Comparison of ENCODE assay signal across 33 mouse cellular contexts in genomic region chr12:118630373-118630772, GRCm38 (mm10).
"Had no signal": no experiment of that assay in that cellular context is flagged by ENCODE, and none has a peak within 500 bp of the region (broad histone marks: within the 10 kb centered on the region; RNA-seq: fewer than 3 reads in every experiment).

No protein-coding gene starts in this region.

- H3K9me3 ChIP-seq: heart, embryonic 10.5 days; heart, embryonic 12.5 days; heart, embryonic 15.5 days; hindbrain, embryonic 10.5 days; hindbrain, embryonic 15.5 days; intestine, embryonic 15.5 days; kidney, embryonic 15.5 days had no signal

- H3K36me3 ChIP-seq: heart, embryonic 10.5 days; heart, embryonic 12.5 days; heart, embryonic 13.5 days; heart, embryonic 15.5 days; hindbrain, embryonic 10.5 days; hindbrain, embryonic 12.5 days; hindbrain, embryonic 13.5 days; hindbrain, embryonic 15.5 days; intestine, embryonic 15.5 days; kidney, embryonic 15.5 days had no signal

- H3K27ac ChIP-seq: heart, embryonic 10.5 days; heart, embryonic 13.5 days; heart, embryonic 15.5 days; hindbrain, embryonic 10.5 days; hindbrain, embryonic 12.5 days; hindbrain, embryonic 13.5 days; hindbrain, embryonic 14.5 days; hindbrain, embryonic 15.5 days; hindbrain, postnatal 0 days; intestine, embryonic 15.5 days; kidney, embryonic 15.5 days; kidney, postnatal 0 days; layer of hippocampus, adult 2 months had no signal

- H3K27me3 ChIP-seq: heart, embryonic 12.5 days; heart, embryonic 13.5 days; heart, embryonic 15.5 days; hindbrain, embryonic 12.5 days; hindbrain, embryonic 15.5 days; intestine, embryonic 15.5 days; kidney, embryonic 15.5 days had no signal

- H3K4me2 ChIP-seq: heart, embryonic 11.5 days; heart, embryonic 12.5 days; heart, embryonic 13.5 days; heart, embryonic 15.5 days; hindbrain, embryonic 12.5 days; hindbrain, embryonic 13.5 days; hindbrain, embryonic 14.5 days; hindbrain, embryonic 15.5 days; intestine, embryonic 15.5 days; kidney, embryonic 15.5 days had no signal

- H3K4me1 ChIP-seq: heart, embryonic 10.5 days; heart, embryonic 12.5 days; heart, embryonic 13.5 days; heart, embryonic 15.5 days; hindbrain, embryonic 10.5 days; hindbrain, embryonic 12.5 days; hindbrain, embryonic 13.5 days; hindbrain, embryonic 15.5 days; intestine, embryonic 15.5 days; kidney, embryonic 15.5 days had no signal

- DNase-seq: heart, postnatal 10 days; heart, postnatal 14 days; heart, postnatal 36 days; heart, postnatal 4 days; kidney, adult 11 months; kidney, adult 18-20 months; kidney, adult 2 months; kidney, adult 8-10 months; kidney, adult 9 months; kidney, postnatal 14 days; kidney, postnatal 25 days; kidney, postnatal 4 days; layer of hippocampus, adult 9-11 months; layer of hippocampus, postnatal 36 days had no signal

- H3K9ac ChIP-seq: heart, embryonic 12.5 days; heart, embryonic 13.5 days; heart, embryonic 15.5 days; hindbrain, embryonic 12.5 days; hindbrain, embryonic 13.5 days; hindbrain, embryonic 14.5 days; hindbrain, embryonic 15.5 days; intestine, embryonic 15.5 days; kidney, embryonic 15.5 days had no signal

- ATAC-seq: hindbrain, embryonic 16.5 days; hindbrain, postnatal 0 days; inflammation-experienced regulatory T-cells, adult 6 months; intestine, embryonic 15.5 days; intestine, embryonic 16.5 days; intestine, postnatal 0 days had no signal

- H3K4me3 ChIP-seq: heart, embryonic 10.5 days; heart, embryonic 12.5 days; heart, embryonic 13.5 days; heart, embryonic 15.5 days; hindbrain, embryonic 10.5 days; hindbrain, embryonic 12.5 days; hindbrain, embryonic 13.5 days; hindbrain, embryonic 15.5 days; intestine, embryonic 15.5 days; kidney, embryonic 15.5 days; layer of hippocampus, adult 2 months had no signal
